Mouse (Mus musculus): ENCODE measurements around the gene Chga.

DNA sequence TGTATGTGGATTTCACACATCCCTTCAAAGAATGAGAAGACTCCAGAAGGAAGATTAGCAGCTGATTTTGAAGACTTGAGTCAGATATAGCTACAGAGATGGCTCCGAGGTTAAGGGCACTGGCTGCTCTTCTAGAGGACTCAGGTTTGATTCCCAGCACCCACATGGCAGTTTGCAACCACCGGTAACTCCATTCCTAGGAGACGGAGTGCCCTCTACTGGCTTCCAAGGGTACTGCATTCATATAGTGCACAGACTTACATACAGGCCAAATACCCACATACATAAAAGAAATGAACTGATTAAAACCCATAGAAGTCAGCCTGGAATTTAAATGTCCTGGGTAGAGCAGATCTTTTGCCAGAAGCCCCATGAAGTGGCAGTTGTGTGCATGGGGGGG lies 43.8 kb downstream of the Chga start:
- TF ChIP-seq CTCF (IDR thresholded peaks at IDR 0.05; ENCODE audit: low read depth, low read length): peak; percentile 12; the same call in 1 of the 2 replicates
- TF ChIP-seq POLR2AphosphoS5 (IDR thresholded peaks at IDR 0.05; ENCODE audit: insufficient replicate concordance, low read depth, low read length): no peak
- TF ChIP-seq GATA1 (IDR thresholded peaks at IDR 0.05; ENCODE audit: borderline replicate concordance, low read length): no peak
- TF ChIP-seq TAL1 (conservative IDR thresholded peaks at IDR 0.05; ENCODE audit: low read depth, low read length): no peak
- TF ChIP-seq GATA2 (IDR thresholded peaks at IDR 0.05; ENCODE audit: borderline replicate concordance, low read depth, low read length): no peak

All from G1E (cell line).